Mouse (Mus musculus): ENCODE measurements around the gene Pga5. TPM values are rescaled to one million over a fixed set of nuclear protein-coding genes. Genes with fewer than 3 reads are reported as not detected.
A peak's percentile ranks its signal among the peaks of the same experiment; 100 is the strongest.

The Pga5 gene
- polyA plus RNA-seq, 1 experiment from 2014 or later: not detected

GRCm38 (mm10) chr19:10681571-10681970 is 3.7 kb upstream of the Pga5 start:
- ATAC-seq: no peak
- Histone ChIP-seq H3K9ac (replicated peaks; ENCODE audit: low read depth, low read length) (no peak overlapping the region), H3K9me3 (ENCODE audit: control insufficient read depth, low read length) (no peaks in the 10 kb centered on the region), H3K27ac (ENCODE audit: low read length) (no peak overlapping the region), H3K4me2 (ENCODE audit: low read length) (no peak overlapping the region), H3K36me3 (ENCODE audit: control insufficient read depth, insufficient read depth) (no peaks in the 10 kb centered on the region), H3K4me3 (replicated peaks; ENCODE audit: low read length) (no peak overlapping the region), H3K4me1 (replicated peaks; ENCODE audit: control insufficient read depth, insufficient read depth, low read length) (peaks cover 7% of the 10 kb centered on the region), H3K27me3 (replicated peaks; ENCODE audit: control insufficient read depth, insufficient read depth, low read length) (no peaks in the 10 kb centered on the region)
- WGBS: 62% methylated on average over 4 of the region's 4 CpGs

GRCm38 (mm10) chr19:10678772-10679067 is 849 bp upstream of the Pga5 start:
- no peaks in the 10 kb centered on the region for H3K9me3 ChIP-seq (ENCODE audit: control insufficient read depth, low read length)
- H3K36me3 ChIP-seq (ENCODE audit: control insufficient read depth, insufficient read depth): no peaks in the 10 kb centered on the region
- H3K4me3 ChIP-seq (replicated peaks; ENCODE audit: low read length): no peak overlapping the region
- H3K27me3 ChIP-seq (replicated peaks; ENCODE audit: control insufficient read depth, insufficient read depth, low read length): no peaks in the 10 kb centered on the region
- peak overlapping the region; percentile 58 for H3K27ac ChIP-seq (ENCODE audit: low read length)
- 60% methylated on average over 1 of the region's 1 CpGs for WGBS
- H3K4me2 ChIP-seq (ENCODE audit: low read length): no peak overlapping the region
- no peak overlapping the region for H3K9ac ChIP-seq (replicated peaks; ENCODE audit: low read depth, low read length)
- H3K4me1 ChIP-seq (replicated peaks; ENCODE audit: control insufficient read depth, insufficient read depth, low read length): peaks cover 7% of the 10 kb centered on the region
- peak; percentile 74 for ATAC-seq

- Histone ChIP-seq H3K36me3 (ENCODE audit: control insufficient read depth, insufficient read depth) (no peaks in the 10 kb centered on the region), H3K4me3 (replicated peaks; ENCODE audit: low read length) (no peak overlapping the region), H3K27ac (ENCODE audit: low read length) (no peak overlapping the region), H3K9me3 (ENCODE audit: control insufficient read depth, low read length) (no peaks in the 10 kb centered on the region), H3K4me2 (ENCODE audit: low read length) (no peak overlapping the region), H3K27me3 (replicated peaks; ENCODE audit: control insufficient read depth, insufficient read depth, low read length) (no peaks in the 10 kb centered on the region), H3K4me1 (replicated peaks; ENCODE audit: control insufficient read depth, insufficient read depth, low read length) (peaks cover 7% of the 10 kb centered on the region), H3K9ac (replicated peaks; ENCODE audit: low read depth, low read length) (no peak overlapping the region)
- ATAC-seq: no peak
- 80% methylated on average over 16 of the region's 16 CpGs for WGBS
Measured at GRCm38 (mm10) chr19:10676656-10677055, 1.2 kb downstream of the Pga5 start.

- Histone ChIP-seq H3K4me2 (ENCODE audit: low read length) (no peak overlapping the region), H3K36me3 (ENCODE audit: control insufficient read depth, insufficient read depth) (no peaks in the 10 kb centered on the region), H3K4me1 (replicated peaks; ENCODE audit: control insufficient read depth, insufficient read depth, low read length) (no peaks in the 10 kb centered on the region), H3K4me3 (replicated peaks; ENCODE audit: low read length) (no peak overlapping the region), H3K9ac (replicated peaks; ENCODE audit: low read depth, low read length) (no peak overlapping the region), H3K27me3 (replicated peaks; ENCODE audit: control insufficient read depth, insufficient read depth, low read length) (no peaks in the 10 kb centered on the region), H3K27ac (ENCODE audit: low read length) (no peak overlapping the region), H3K9me3 (ENCODE audit: control insufficient read depth, low read length) (no peaks in the 10 kb centered on the region)
- 59% methylated on average over 1 of the region's 1 CpGs for WGBS
- no peak for ATAC-seq
Measured at GRCm38 (mm10) chr19:10673275-10673674, 4.6 kb downstream of the Pga5 start.

GRCm38 (mm10) chr19:10671854-10672417 is 5.9 kb downstream of the Pga5 start:
- Histone ChIP-seq H3K4me2 (ENCODE audit: low read length) (no peak overlapping the region), H3K36me3 (ENCODE audit: control insufficient read depth, insufficient read depth) (no peaks in the 10 kb centered on the region), H3K9ac (replicated peaks; ENCODE audit: low read depth, low read length) (no peak overlapping the region), H3K4me1 (replicated peaks; ENCODE audit: control insufficient read depth, insufficient read depth, low read length) (no peaks in the 10 kb centered on the region), H3K27ac (ENCODE audit: low read length) (no peak overlapping the region), H3K9me3 (ENCODE audit: control insufficient read depth, low read length) (no peaks in the 10 kb centered on the region), H3K4me3 (replicated peaks; ENCODE audit: low read length) (no peak overlapping the region), H3K27me3 (replicated peaks; ENCODE audit: control insufficient read depth, insufficient read depth, low read length) (no peaks in the 10 kb centered on the region)
- WGBS: 74% methylated on average over 9 of the region's 9 CpGs
- ATAC-seq: no peak

GRCm38 (mm10) chr19:10671319-10671718 is 6.6 kb downstream of the Pga5 start:
- H3K9ac ChIP-seq (replicated peaks; ENCODE audit: low read depth, low read length): no peak overlapping the region
- H3K9me3 ChIP-seq (ENCODE audit: control insufficient read depth, low read length): no peaks in the 10 kb centered on the region
- no peak for ATAC-seq
- H3K4me2 ChIP-seq (ENCODE audit: low read length): no peak overlapping the region
- no peak overlapping the region for H3K27ac ChIP-seq (ENCODE audit: low read length)
- no peaks in the 10 kb centered on the region for H3K36me3 ChIP-seq (ENCODE audit: control insufficient read depth, insufficient read depth)
- WGBS: 86% methylated on average over 4 of the region's 4 CpGs
- H3K4me1 ChIP-seq (replicated peaks; ENCODE audit: control insufficient read depth, insufficient read depth, low read length): no peaks in the 10 kb centered on the region
- no peaks in the 10 kb centered on the region for H3K27me3 ChIP-seq (replicated peaks; ENCODE audit: control insufficient read depth, insufficient read depth, low read length)
- no peak overlapping the region for H3K4me3 ChIP-seq (replicated peaks; ENCODE audit: low read length)

DNA sequence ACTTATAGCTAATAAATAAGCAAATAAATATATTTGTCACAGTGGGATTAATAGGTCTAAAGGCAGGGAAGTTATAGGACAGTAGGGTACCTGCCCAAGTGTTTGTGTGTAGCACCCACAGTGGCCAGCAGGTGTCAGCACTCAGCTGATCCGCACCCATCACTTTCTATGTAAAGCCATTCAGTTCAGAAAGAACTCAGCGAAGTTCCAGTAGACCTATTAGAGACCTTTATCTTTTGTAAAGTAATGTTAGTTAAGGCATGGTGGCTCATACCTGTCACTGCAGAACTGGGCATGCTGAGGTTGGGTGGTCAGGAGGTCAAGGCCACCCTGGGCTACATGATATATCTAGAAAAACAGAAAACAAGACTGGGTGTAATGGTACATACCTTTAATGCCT is 12.4 kb downstream of the Pga5 start:
- H3K4me1 ChIP-seq (replicated peaks; ENCODE audit: control insufficient read depth, insufficient read depth, low read length): no peaks in the 10 kb centered on the region
- H3K27ac ChIP-seq (ENCODE audit: low read length): no peak overlapping the region
- 14% methylated on average over 2 of the region's 2 CpGs for WGBS
- peak; percentile 67 for ATAC-seq
- H3K4me3 ChIP-seq (replicated peaks; ENCODE audit: low read length): no peak overlapping the region
- no peaks in the 10 kb centered on the region for H3K36me3 ChIP-seq (ENCODE audit: control insufficient read depth, insufficient read depth)
- no peak overlapping the region for H3K4me2 ChIP-seq (ENCODE audit: low read length)
- no peak overlapping the region for H3K9ac ChIP-seq (replicated peaks; ENCODE audit: low read depth, low read length)
- H3K9me3 ChIP-seq (ENCODE audit: control insufficient read depth, low read length): no peaks in the 10 kb centered on the region
- no peaks in the 10 kb centered on the region for H3K27me3 ChIP-seq (replicated peaks; ENCODE audit: control insufficient read depth, insufficient read depth, low read length)

DNA sequence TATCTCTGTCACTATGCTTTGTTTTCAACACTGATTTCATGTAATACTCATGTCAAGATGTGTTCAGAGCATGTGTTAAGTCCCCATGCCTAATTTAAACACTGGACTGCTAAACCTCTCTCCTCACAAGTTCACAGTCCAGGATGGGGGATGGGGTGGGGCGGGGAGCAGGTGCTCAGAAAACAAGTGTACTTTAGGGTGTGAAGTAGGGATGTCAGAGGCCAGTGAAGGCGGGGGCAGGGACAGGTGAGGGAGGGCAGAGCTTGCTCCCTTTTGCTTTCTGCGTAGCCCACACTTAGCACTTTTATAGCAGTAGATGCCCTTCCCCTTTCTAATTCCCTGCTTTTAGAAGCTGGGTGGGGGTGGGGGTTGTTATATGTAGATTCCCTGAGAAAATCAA is 12.8 kb downstream of the Pga5 start:
- Histone ChIP-seq H3K4me2 (ENCODE audit: low read length) (no peak overlapping the region), H3K36me3 (ENCODE audit: control insufficient read depth, insufficient read depth) (no peaks in the 10 kb centered on the region), H3K9me3 (ENCODE audit: control insufficient read depth, low read length) (no peaks in the 10 kb centered on the region), H3K4me1 (replicated peaks; ENCODE audit: control insufficient read depth, insufficient read depth, low read length) (no peaks in the 10 kb centered on the region), H3K27me3 (replicated peaks; ENCODE audit: control insufficient read depth, insufficient read depth, low read length) (no peaks in the 10 kb centered on the region), H3K9ac (replicated peaks; ENCODE audit: low read depth, low read length) (no peak overlapping the region), H3K4me3 (replicated peaks; ENCODE audit: low read length) (no peak overlapping the region), H3K27ac (ENCODE audit: low read length) (no peak overlapping the region)
- 61% methylated on average over 3 of the region's 3 CpGs for WGBS
- ATAC-seq: 0 out of 2 replicates have a peak, but pooled peaks have one; percentile 12

GRCm38 (mm10) chr19:10662665-10663064 is 15.2 kb downstream of the Pga5 start:
- Histone ChIP-seq H3K9me3 (ENCODE audit: control insufficient read depth, low read length) (no peaks in the 10 kb centered on the region), H3K9ac (replicated peaks; ENCODE audit: low read depth, low read length) (no peak overlapping the region), H3K27ac (ENCODE audit: low read length) (no peak overlapping the region), H3K27me3 (replicated peaks; ENCODE audit: control insufficient read depth, insufficient read depth, low read length) (no peaks in the 10 kb centered on the region), H3K36me3 (ENCODE audit: control insufficient read depth, insufficient read depth) (no peaks in the 10 kb centered on the region), H3K4me2 (ENCODE audit: low read length) (no peak overlapping the region), H3K4me3 (replicated peaks; ENCODE audit: low read length) (no peak overlapping the region), H3K4me1 (replicated peaks; ENCODE audit: control insufficient read depth, insufficient read depth, low read length) (no peaks in the 10 kb centered on the region)
- no peak for ATAC-seq
- 82% methylated on average over 3 of the region's 3 CpGs for WGBS

- H3K9me3 ChIP-seq (ENCODE audit: control insufficient read depth, low read length): no peaks in the 10 kb centered on the region
- no peaks in the 10 kb centered on the region for H3K27me3 ChIP-seq (replicated peaks; ENCODE audit: control insufficient read depth, insufficient read depth, low read length)
- H3K9ac ChIP-seq (replicated peaks; ENCODE audit: low read depth, low read length): no peak overlapping the region
- H3K27ac ChIP-seq (ENCODE audit: low read length): no peak overlapping the region
- WGBS: 76% methylated on average over 2 of the region's 2 CpGs
- H3K4me2 ChIP-seq (ENCODE audit: low read length): no peak overlapping the region
- H3K4me3 ChIP-seq (replicated peaks; ENCODE audit: low read length): no peak overlapping the region
- H3K36me3 ChIP-seq (ENCODE audit: control insufficient read depth, insufficient read depth): no peaks in the 10 kb centered on the region
- no peak for ATAC-seq
- no peaks in the 10 kb centered on the region for H3K4me1 ChIP-seq (replicated peaks; ENCODE audit: control insufficient read depth, insufficient read depth, low read length)
Measured at GRCm38 (mm10) chr19:10661919-10662318, 16.0 kb downstream of the Pga5 start.
